Mouse (Mus musculus): ENCODE measurements around the gene Sipa1l3. TPM values are rescaled to one million over a fixed set of nuclear protein-coding genes. Genes with fewer than 3 reads are reported as not detected.

Gene Sipa1l3
- total and polyA plus RNA-seq, 2 experiments from 2014 or later = 19.7 to 110 TPM

DNA sequence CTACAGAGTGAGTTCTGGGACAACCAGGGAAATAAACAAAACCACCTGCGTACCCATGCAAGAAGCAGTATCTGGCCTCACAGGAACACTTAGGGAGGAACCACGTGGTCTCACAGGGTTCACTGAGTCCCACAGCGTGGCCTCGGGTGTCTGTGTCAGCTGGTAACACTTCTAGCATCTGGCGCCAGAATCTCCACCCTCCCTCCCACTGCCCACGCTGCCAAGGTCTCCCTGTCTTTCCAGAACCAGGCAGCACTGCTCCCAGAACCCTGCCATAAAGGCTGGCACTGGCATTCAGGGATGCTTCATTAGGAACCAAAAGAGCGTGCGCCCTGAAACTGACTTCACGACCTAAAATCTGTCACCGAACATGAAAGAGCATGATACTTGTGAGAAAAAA is 84.7 kb downstream of the Sipa1l3 start:
- ATAC-seq = no peak
- peaks cover 25% of the 10 kb centered on the region for H3K4me1 ChIP-seq (ENCODE audit: insufficient read depth, low read length)
- no peaks in the 10 kb centered on the region for H3K27me3 ChIP-seq (ENCODE audit: insufficient read depth, low read length)
- DNase-seq (ENCODE audit: low spot score) = no peak
- WGBS = 51% methylated on average over 10 of the region's 10 CpGs
- no peak overlapping the region for H3K4me2 ChIP-seq (ENCODE audit: low read depth, low read length)
- no peak overlapping the region for H3K27ac ChIP-seq
- H3K9me3 ChIP-seq (ENCODE audit: low read length) = no peaks in the 10 kb centered on the region
- no peak for TF ChIP-seq CTCF (IDR thresholded peaks at IDR 0.05; ENCODE audit: low read depth)
- no peak overlapping the region for H3K9ac ChIP-seq (replicated peaks; ENCODE audit: low read length)
- no peaks in the 10 kb centered on the region for H3K36me3 ChIP-seq (ENCODE audit: insufficient read depth, low read length)
- H3K4me3 ChIP-seq (ENCODE audit: low read length) = no peak overlapping the region

- no peaks in the 10 kb centered on the region for H3K36me3 ChIP-seq (ENCODE audit: insufficient read depth, low read length)
- H3K4me3 ChIP-seq (ENCODE audit: low read length) = no peak overlapping the region
- H3K9ac ChIP-seq (replicated peaks; ENCODE audit: low read length) = no peak overlapping the region
- peaks cover 25% of the 10 kb centered on the region for H3K4me1 ChIP-seq (ENCODE audit: insufficient read depth, low read length)
- H3K27ac ChIP-seq = 0 out of 2 replicates have a peak overlapping the region, but pooled peaks have one; percentile 41
- DNase-seq (ENCODE audit: low spot score) = no peak
- no peak overlapping the region for H3K4me2 ChIP-seq (ENCODE audit: low read depth, low read length)
- no peak for ATAC-seq
- WGBS = 45% methylated on average over 11 of the region's 11 CpGs
- no peak for TF ChIP-seq CTCF (IDR thresholded peaks at IDR 0.05; ENCODE audit: low read depth)
- H3K9me3 ChIP-seq (ENCODE audit: low read length) = no peaks in the 10 kb centered on the region
- no peaks in the 10 kb centered on the region for H3K27me3 ChIP-seq (ENCODE audit: insufficient read depth, low read length)
These were observed 85.4 kb downstream of the Sipa1l3 start for GRCm38 (mm10) chr7:29432947-29433553.

DNA sequence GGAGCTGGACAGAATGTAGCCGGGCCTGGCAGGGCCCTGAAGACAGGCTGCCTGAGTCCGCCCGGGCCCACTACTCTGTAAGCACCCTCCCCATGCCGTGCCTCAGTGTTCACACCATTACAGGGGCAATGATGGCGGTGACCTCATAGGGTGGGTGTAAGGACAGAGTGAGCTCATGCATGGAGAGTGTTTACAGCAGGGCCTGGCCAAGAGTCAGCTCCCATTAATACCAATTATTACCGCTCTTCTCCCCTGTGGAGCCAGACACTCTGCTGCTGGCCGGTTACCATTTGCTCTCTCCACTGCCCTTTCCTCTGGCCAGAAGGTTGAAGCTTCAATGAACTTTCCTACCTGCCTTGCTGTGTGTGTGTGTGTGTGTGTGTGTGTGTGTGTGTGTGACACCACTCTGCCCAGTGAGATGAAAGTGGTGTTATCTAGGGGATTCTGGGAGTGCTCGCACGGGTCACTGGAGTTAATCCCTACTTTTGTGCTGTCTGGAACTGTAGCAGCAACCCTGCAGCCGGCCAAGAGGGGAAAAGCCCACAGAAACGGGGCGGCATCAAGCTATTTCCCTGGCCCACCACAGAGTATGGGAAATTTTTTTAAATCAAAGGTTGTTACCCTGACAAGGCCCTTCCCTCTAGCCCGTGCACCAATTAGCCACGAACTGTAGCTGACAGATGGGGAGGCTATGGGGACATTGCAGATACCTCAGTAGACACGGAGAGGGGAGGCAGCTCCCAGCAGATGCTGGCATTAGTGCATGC is 86.1 kb downstream of the Sipa1l3 start:
- Histone ChIP-seq H3K9me3 (ENCODE audit: low read length) (no peaks in the 10 kb centered on the region), H3K27me3 (ENCODE audit: insufficient read depth, low read length) (no peaks in the 10 kb centered on the region), H3K27ac (peak overlapping the region; percentile 41; the same call in 1 of the 2 replicates), H3K4me2 (ENCODE audit: low read depth, low read length) (no peak overlapping the region), H3K36me3 (ENCODE audit: insufficient read depth, low read length) (no peaks in the 10 kb centered on the region), H3K4me1 (ENCODE audit: insufficient read depth, low read length) (peaks cover 25% of the 10 kb centered on the region), H3K4me3 (ENCODE audit: low read length) (no peak overlapping the region), H3K9ac (replicated peaks; ENCODE audit: low read length) (no peak overlapping the region)
- TF ChIP-seq CTCF (IDR thresholded peaks at IDR 0.05; ENCODE audit: low read depth) = no peak
- DNase-seq (ENCODE audit: low spot score) = peak; percentile 43
- peak; percentile 66 for ATAC-seq
- WGBS = 23% methylated on average over 15 of the region's 15 CpGs

- DNase-seq (ENCODE audit: low spot score) (peak; percentile 70), ATAC-seq (peak; percentile 41; the same call in 1 of the 2 replicates)
- no peak overlapping the region; the same call in 1 of the 2 replicates for H3K9ac ChIP-seq (replicated peaks; ENCODE audit: low read length)
- no peak overlapping the region for H3K4me3 ChIP-seq (ENCODE audit: low read length)
- peaks cover 25% of the 10 kb centered on the region for H3K4me1 ChIP-seq (ENCODE audit: insufficient read depth, low read length)
- peak overlapping the region; percentile 55 for H3K27ac ChIP-seq
- no peaks in the 10 kb centered on the region for H3K27me3 ChIP-seq (ENCODE audit: insufficient read depth, low read length)
- 11% methylated on average over 6 of the region's 6 CpGs for WGBS
- H3K4me2 ChIP-seq (ENCODE audit: low read depth, low read length) = no peak overlapping the region
- no peaks in the 10 kb centered on the region for H3K9me3 ChIP-seq (ENCODE audit: low read length)
- no peaks in the 10 kb centered on the region for H3K36me3 ChIP-seq (ENCODE audit: insufficient read depth, low read length)
- TF ChIP-seq CTCF (IDR thresholded peaks at IDR 0.05; ENCODE audit: low read depth) = no peak
These were observed 87.7 kb downstream of the Sipa1l3 start for GRCm38 (mm10) chr7:29430739-29431211.

- H3K9ac ChIP-seq (replicated peaks; ENCODE audit: low read length) = 0 out of 2 replicates have a peak overlapping the region, but pooled peaks have one; percentile 10
- no peak overlapping the region for H3K27ac ChIP-seq
- WGBS = 84% methylated on average over 8 of the region's 8 CpGs
- no peak for DNase-seq (ENCODE audit: low spot score)
- no peaks in the 10 kb centered on the region for H3K27me3 ChIP-seq (ENCODE audit: insufficient read depth, low read length)
- H3K4me3 ChIP-seq (ENCODE audit: low read length) = no peak overlapping the region
- H3K4me2 ChIP-seq (ENCODE audit: low read depth, low read length) = no peak overlapping the region
- ATAC-seq = no peak
- H3K9me3 ChIP-seq (ENCODE audit: low read length) = no peaks in the 10 kb centered on the region
- H3K36me3 ChIP-seq (ENCODE audit: insufficient read depth, low read length) = no peaks in the 10 kb centered on the region
- TF ChIP-seq CTCF (IDR thresholded peaks at IDR 0.05; ENCODE audit: low read depth) = no peak
- peaks cover 16% of the 10 kb centered on the region for H3K4me1 ChIP-seq (ENCODE audit: insufficient read depth, low read length)
These were observed 92.4 kb downstream of the Sipa1l3 start for GRCm38 (mm10) chr7:29426056-29426455.

GRCm38 (mm10) chr7:29425413-29425827 is 93.0 kb downstream of the Sipa1l3 start:
- 51% methylated on average over 7 of the region's 7 CpGs for WGBS
- ATAC-seq (no peak), DNase-seq (ENCODE audit: low spot score) (peak; percentile 44)
- H3K27me3 ChIP-seq (ENCODE audit: insufficient read depth, low read length) = no peaks in the 10 kb centered on the region
- H3K4me2 ChIP-seq (ENCODE audit: low read depth, low read length) = no peak overlapping the region
- no peaks in the 10 kb centered on the region for H3K36me3 ChIP-seq (ENCODE audit: insufficient read depth, low read length)
- H3K4me3 ChIP-seq (ENCODE audit: low read length) = no peak overlapping the region
- no peaks in the 10 kb centered on the region for H3K9me3 ChIP-seq (ENCODE audit: low read length)
- H3K9ac ChIP-seq (replicated peaks; ENCODE audit: low read length) = 0 out of 2 replicates have a peak overlapping the region, but pooled peaks have one; percentile 10
- H3K4me1 ChIP-seq (ENCODE audit: insufficient read depth, low read length) = peaks cover 10% of the 10 kb centered on the region; the same call in 1 of the 2 replicates
- 0 out of 2 replicates have a peak overlapping the region, but pooled peaks have one; percentile 3 for H3K27ac ChIP-seq
- no peak for TF ChIP-seq CTCF (IDR thresholded peaks at IDR 0.05; ENCODE audit: low read depth)

Measured in hindbrain, postnatal 0 days (tissue).